Mouse (Mus musculus): Measurements from ENCODE around the gene Lrrc23.

Lrrc23 gene

DNA sequence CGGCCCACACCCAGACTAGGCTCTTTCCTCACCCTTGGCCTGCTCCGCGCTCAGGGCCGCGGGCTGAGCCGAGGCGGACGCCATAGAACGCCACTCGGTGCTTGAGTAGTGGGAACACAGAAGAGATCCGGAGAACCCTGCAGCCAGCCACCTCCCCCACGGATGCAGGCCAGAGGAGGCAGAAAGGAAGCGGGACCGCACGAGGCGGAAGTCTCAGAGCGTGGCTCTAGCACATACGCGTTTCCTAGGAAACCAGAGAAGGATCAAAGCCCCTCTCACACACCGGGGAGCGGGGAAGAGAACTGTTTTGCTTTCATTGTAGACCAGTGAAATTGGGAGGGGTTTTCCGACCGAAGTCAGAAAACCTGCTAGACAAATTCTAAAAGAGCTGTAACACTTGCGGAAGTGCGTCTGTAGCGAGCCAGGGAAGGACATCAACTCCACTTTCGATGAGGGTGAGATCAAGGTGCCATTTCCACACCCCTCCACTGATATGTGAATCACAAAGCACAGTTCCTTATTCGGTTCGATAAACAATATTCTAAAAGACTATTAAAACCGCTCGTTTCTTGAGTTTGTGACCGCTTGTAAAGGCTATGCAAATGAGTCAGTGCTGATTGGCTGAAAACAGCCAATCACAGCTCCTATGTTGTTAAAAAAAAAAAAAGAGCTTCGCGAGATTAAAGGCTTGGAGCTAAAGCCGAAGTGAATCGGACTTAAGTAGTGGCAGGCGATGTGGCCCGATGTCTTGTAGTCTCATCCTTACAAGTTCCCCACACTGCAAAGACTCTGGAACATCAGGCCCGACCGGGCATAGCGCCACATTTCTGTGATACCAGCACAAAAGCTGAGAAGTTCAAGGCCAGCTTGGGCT, 38.4 kb downstream of the Lrrc23 start, which contains the start of gene Grcc10:
TSS of gene Grcc10 (minus strand) at position 487 of the 874 bp plus-strand sequence.
- DNase-seq (ENCODE audit: low spot score) = peak; percentile 98

DNA sequence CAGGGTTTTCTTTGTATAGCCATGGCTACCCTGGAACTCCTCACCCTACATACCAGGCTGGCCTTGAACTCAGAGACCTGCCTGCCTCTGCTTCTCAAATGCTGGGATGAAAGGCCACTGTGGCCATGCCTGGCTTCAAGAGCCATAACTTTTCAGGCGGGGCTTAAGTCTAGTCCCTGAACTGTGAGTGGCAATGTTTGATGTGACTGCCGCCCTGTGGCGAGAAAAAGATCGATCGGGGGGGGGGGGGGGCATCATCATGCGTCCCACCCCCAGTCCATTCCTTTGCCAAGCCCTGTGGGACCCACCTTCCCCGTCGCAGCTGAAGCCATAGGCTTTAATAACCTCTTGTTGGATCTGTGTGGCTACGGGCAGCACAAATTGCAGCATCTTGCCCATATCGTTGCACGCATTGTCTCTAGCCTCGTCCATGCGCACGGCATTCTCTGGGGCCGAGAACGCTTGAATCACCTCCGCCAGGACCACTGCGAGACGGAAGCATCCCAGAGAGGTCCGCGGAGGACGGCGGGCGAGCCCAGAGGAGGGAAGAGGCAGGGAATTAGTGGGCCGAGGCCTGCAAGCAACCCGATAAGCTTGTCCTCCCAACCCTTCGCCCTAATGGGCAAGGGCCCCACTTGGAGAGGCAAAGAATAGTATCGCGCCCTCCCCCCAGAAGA, 39.2 kb downstream of the Lrrc23 start:
- peak; percentile 79 for DNase-seq (ENCODE audit: low spot score)

DNA sequence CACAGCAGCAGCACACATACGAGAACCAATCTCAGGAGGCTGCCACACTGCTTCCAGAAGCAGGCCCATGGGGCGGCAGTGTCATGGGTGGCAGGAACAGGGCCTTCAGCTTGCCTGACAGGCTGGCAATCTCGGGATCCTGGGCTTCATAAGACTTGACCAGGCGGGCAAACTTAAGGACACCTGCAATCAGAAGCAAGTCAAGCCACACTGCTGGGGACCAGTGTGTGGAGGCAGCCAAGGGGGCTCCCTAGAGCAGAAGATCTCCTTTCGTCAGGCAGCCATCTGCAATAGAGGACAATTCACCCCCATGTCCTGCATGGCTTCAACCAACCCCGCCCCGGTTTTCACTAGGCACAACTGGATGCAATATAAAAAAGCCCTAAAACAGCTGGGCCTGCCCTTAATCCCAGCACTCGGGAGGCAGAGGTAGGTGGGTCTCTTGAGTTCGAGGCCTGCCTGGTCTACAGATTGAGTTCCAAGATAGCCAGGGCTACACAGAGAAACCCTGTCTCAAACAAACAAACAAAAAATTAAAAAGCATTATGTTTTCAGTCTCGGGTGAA, 40.2 kb downstream of the Lrrc23 start:
- no peak for DNase-seq (ENCODE audit: low spot score)

DNA sequence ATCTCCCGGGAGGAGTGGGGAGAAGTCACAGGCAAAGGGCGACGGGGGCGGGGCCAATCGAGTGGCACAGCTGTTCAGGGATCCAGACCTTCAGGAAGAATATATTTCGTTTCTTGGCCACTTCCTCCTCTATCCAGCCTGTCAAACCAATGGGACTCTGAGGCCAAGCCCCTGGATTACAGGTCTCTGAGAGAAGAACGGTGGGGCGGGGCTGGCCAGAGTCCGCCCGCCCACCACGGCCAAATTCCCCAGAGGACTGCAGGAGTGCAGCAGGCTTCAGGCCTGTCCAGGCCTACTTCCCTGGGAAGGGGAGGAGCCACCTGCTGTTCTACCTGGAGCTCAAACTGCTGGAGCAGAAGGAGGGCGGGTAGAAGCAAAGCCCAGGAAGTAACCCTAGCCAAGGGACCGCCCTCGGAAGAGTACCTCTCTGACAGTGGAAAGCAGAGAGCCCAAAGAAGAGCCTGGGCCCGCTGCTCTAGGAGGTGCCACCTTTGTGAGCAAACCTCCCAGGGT, 41.0 kb downstream of the Lrrc23 start, which contains the start of gene Ptpn6:
TSS of gene Ptpn6 (minus strand) at position 204 of the 513 bp plus-strand sequence.
- peak; percentile 56 for DNase-seq (ENCODE audit: low spot score)

DNA sequence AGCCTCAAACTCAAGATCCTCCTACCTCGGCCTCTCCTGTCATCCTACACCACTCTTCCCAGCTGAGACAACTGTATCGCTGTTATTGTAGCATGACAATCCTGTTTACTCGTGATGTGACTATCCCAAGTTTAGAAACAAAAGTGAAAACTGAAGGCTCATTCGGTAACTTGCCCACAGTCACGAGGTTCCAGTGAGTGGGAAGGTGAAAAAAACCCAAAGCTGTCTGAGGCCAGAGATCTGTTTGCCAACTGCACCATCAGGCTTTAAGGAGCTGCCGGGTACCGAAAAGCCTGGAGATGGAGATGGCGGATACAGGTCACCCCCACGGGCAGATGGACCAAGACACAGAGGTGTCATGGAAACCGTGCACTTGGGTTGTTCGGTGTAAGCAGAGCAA, 42.5 kb downstream of the Lrrc23 start:
- no peak for DNase-seq (ENCODE audit: low spot score)

DNA sequence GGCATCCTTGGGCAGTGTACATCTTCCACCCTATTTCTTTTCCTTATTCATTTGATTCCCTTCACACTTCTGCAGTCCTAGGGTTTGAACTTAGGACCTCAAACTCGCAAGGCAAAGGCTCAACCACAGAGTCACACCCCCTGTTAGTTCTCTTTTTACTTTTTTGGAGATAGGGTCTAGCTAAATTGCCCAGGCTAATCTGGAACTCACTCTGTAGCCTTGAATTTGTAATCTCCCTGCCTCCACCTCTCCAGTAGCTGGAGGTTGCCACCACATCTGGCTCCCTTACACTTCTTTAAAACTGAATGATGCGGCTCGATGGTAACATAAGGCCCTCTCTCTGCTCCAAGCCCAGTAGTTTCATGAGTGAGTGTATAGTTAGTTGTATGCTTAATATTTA, 45.1 kb downstream of the Lrrc23 start:
- no peak for DNase-seq (ENCODE audit: low spot score)

DNA sequence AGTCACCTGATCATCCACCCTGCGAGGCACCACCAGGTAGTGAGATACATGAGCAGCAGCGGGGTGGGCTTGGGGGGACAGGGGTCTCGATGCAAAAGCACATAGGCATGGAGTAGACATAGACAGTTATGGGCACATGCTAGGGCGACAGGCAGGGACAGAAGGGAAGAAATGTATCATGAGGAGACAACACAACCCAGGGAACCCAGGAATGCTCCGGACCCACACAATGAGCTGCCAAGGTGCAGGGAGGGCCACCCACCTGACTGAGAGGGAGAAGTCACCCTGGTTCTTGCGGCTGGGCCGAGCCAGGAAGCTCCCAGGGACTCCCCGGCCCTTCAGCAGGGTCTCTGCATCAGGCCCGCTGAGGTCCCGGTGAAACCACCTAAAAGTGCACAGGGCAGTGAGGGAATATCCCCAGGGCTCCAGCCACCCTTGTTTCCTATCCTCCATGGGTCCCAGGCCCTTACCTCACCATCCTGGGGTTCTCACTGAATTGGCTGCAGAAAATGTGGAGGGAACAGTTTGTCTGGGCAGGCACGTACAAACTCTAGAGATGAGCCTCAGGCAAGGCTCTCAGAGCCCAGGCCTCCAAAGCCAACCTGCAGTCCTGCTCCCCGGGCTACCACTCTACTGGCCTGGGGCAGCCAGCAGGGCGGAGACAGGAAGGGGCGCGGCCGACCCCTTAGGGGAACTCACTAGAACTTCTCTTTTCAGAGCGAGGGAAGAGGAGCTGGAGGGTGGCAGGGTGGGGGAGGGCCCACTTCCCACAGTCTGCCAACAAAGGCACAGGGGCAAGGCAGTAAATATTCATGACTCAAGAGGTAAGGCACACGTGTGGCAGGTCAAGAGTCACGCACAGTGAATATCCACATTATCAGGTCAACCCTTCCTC, 46.8 kb downstream of the Lrrc23 start:
- peak; percentile 36 for DNase-seq (ENCODE audit: low spot score)

DNA sequence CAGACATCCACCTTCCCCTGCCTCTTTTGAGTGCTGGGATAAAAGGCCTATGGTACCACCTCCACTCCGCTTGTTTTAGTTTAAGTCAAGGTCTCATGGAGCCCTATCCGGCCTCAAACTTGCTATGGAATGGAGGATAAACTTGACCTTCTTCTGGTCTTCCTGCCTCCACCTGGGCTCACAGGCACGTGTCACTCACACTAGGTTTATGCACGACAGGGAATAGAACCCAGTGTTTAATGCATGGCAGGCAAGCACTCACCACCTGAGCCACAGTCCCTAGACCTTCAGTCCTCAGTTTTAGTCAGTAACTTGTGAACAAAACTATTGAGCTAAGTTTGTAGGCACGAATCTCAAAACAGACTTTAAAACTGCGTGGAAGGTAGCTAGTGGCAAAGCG, 48.5 kb downstream of the Lrrc23 start:
- DNase-seq (ENCODE audit: low spot score) = no peak

DNA sequence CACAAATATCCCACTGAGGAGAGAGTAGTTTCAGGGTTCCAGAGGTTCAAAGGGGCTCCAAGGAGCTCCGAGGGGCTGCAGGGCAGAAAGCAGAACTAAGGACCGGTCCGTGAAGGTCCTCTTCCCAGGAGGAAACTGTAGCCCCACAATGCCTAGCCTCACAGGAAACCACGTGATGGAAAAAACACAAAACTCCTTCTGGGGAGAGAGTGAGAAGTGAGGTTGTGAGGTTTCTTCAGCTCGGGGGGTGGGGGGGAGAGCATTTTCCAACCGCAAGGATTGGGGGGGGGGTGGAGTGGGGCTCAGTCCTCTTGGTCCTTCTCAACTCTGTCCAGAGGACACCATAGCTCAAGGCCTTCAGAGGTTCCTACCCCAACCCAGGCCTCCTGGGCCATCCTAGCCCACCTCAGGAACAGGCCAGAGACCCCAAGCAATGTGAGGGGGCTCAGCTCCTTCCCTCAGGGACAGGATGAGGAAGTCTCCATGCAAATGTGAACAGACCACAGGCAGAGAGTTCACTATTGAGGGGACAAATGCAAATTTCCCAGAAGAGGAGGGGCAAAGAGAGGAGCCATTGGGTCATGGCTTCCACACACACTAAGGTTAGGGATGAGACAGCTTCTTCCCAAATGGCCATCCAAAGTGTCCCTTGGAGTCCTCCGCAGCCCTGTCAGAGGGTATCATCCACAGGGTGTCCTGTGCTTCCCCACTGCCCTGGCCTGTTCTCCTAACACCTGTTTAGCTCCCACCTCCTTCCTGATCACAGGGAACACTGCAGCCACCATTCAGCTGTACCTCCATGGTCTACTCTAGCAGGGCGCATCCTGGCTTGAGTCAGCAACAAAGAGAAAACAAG, 49.4 kb downstream of the Lrrc23 start:
- no peak for DNase-seq (ENCODE audit: low spot score)

DNA sequence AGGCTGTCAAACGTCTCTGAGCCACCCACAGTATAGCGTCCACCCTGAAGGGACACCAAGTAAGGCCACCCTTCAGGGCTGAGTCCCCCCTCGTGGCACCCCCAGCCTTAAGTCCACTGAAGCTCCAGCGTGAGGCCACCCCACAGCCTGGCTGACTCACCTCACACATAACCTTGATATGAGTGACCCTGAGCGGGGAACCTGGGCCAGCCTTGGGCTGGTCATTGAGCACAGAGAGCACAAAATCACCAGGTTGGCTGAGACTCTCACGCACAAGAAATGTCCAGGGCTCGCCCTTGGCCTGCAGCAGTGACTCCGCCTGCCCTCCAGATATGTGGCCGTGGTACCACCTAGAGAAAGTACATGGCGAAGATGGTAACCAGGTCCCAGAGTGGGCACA, 50.9 kb downstream of the Lrrc23 start:
- DNase-seq (ENCODE audit: low spot score) = no peak

DNA sequence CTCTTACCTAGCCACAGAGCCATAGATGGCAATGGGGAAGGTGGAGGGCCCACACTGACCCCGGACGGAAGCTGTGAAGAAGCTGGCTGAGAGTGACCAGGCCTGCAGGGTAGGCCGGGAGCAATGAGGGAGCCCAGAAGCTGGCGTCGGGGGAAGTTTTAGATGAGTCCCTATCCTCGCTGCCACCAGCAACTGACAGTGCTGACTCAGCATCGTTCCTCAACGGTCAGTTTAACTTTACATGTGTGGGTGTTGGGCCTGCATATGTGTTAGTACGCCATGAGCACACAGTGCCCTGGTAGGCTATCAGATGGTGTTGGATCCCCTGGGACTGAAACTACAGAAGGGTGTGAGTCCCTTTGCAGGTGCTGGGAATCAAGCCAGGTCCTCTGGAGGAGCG, 55.1 kb downstream of the Lrrc23 start:
- DNase-seq (ENCODE audit: low spot score) = no peak

DNA sequence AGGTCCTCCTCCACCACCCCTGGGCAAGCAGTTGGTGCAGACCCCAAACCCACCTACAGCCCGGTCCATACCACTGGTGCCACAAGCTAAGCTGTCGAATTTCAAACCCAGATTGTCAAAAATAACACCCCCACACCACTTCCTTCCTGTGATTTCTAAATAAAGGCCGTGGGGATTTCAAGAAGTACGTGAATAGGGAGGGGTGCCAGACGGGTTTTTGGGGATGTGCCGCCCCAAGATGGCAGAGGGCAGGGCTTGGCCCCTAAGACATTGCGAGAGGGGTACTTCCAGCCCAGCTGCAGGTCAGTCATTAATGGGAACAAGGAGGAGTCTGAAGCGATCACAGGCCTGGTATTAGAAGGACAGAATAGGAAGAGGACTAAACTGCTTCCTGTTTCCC, 56.0 kb downstream of the Lrrc23 start:
- no peak for DNase-seq (ENCODE audit: low spot score)

DNA sequence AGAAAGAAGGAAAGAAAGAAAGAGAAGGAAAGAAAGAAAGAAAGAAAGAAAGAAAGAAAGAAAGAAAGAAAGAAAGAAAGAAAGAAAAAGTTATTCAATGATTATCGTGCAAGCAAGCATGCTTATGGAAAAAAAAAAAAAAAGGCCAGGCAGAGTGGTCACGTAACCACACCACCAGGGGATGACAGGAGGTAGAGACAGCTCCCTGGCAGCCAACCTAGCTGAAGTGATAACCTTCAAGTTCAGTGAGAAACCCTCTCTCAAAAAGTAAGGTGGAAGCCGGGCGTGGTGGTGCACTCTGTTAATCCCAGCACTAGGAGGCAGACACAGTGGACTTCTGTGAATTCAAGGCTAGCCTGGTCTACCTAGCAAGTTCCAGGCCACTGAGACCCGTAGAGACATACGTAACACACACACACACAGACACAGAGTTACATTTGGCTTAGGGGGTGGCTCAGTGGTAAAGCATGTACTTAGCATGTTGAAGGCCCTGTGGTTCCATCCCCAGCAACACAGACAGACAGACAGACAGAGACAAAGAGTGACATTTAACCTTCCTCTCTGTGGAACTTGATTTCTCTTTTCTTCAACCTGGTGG, 56.6 kb downstream of the Lrrc23 start:
- no peak for DNase-seq (ENCODE audit: low spot score)

DNA sequence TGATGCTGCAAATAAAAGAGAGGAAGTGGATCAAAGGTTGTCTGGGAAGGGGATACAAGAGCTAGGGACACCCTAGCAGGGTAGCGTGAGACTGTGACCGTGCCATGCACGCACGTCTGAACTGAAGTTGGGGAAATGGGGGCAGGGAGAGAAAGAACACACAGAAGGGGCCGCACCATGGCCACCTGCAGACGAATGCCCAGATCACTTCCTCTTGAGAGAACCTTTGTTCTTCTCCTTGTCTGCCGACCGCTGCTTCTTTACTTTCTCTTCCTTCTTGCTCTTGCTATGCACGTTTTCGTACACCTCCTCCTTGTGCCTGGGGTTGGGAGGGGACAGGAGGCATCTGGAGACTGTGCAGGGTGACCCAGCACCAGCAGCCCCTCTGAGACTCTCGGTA, 58.6 kb downstream of the Lrrc23 start:
- no peak for DNase-seq (ENCODE audit: low spot score)

All from embryo, embryonic 10.5 days (tissue).